Mouse (Mus musculus) CH12.LX (cell line): ENCODE data around the gene Ggt5.

Experiments
- CTCF ChIP-seq, 2 experiments: IDR thresholded peaks in 1 of 2; conservative IDR thresholded peaks in 1 of 2; 2 replicates each; pipeline ENCODE4 v1.5.1; 2011 to 2012; ENCODE audit warnings: low read depth in 2 of 2, low read length in 2 of 2, improper control_type of control experiment in 1 of 2, inconsistent platforms in 1 of 2, mild to moderate bottlenecking in 1 of 2, moderate library complexity in 1 of 2
- EP300 ChIP-seq: IDR thresholded peaks from 2 replicates; pipeline ENCODE4 v1.6.1; 2011; ENCODE audit warnings: low read length, improper control_type of control experiment
- JUND ChIP-seq: conservative IDR thresholded peaks from 2 replicates; pipeline ENCODE4 v1.6.1; 2011; ENCODE audit warnings: low read depth, low read length, improper control_type of control experiment
- POLR2A ChIP-seq: IDR thresholded peaks from 2 replicates; pipeline ENCODE4 v1.6.1; 2011; ENCODE audit warnings: low read depth, mild to moderate bottlenecking, improper control_type of control experiment, low read length
- TCF12 ChIP-seq: IDR thresholded peaks from 2 replicates; pipeline ENCODE4 v1.6.1; 2014; ENCODE audit warnings: low read depth, mild to moderate bottlenecking, inconsistent platforms, low read length, improper control_type of control experiment
- USF2 ChIP-seq: conservative IDR thresholded peaks from 2 replicates; pipeline ENCODE4 v1.6.1; 2011; ENCODE audit warnings: low read depth, low read length, improper control_type of control experiment
- ZKSCAN1 ChIP-seq: IDR thresholded peaks from 2 replicates; pipeline ENCODE4 v1.6.1; 2012; ENCODE audit warnings: low read depth, inconsistent platforms, low read length, improper control_type of control experiment, borderline replicate concordance

GRCm38 (mm10) chr10:75554090-75554489, 35.0 kb upstream of the Ggt5 start:
- no peak for TF ChIP-seq TCF12
- TF ChIP-seq ZKSCAN1: no peak
- TF ChIP-seq CTCF (conservative IDR thresholded peaks at IDR 0.05 in 1 of 2, IDR thresholded peaks at IDR 0.05 in 1 of 2; ENCODE audit: low read depth in 2 of 2, low read length in 2 of 2): no peak
- TF ChIP-seq USF2: no peak
- TF ChIP-seq POLR2A: no peak
- TF ChIP-seq EP300: no peak
- TF ChIP-seq JUND: no peak
